Mouse (Mus musculus) kidney, postnatal 25 days (tissue): ENCODE measurements at regions not wholly inside any gene's neighbourhood (a gene's known extent, or its start where the extent isn't known, plus 50 kb on each side); places are given as distances from the start of the nearest gene placed in this dataset.
A peak's percentile ranks its signal among the peaks of the same experiment; 100 is the strongest.
"Not testable (repeated sequence)": the region's sequence is repeated elsewhere in the genome, so short reads cannot be mapped to it uniquely, and the experiment has no call there.

Experiments used
- DNase-seq, 2 experiments: peaks; one replicate each; pipeline ENCODE4 v3.0.0; 2021; ENCODE audit warnings: mixed read lengths in 2 of 2

DNA sequence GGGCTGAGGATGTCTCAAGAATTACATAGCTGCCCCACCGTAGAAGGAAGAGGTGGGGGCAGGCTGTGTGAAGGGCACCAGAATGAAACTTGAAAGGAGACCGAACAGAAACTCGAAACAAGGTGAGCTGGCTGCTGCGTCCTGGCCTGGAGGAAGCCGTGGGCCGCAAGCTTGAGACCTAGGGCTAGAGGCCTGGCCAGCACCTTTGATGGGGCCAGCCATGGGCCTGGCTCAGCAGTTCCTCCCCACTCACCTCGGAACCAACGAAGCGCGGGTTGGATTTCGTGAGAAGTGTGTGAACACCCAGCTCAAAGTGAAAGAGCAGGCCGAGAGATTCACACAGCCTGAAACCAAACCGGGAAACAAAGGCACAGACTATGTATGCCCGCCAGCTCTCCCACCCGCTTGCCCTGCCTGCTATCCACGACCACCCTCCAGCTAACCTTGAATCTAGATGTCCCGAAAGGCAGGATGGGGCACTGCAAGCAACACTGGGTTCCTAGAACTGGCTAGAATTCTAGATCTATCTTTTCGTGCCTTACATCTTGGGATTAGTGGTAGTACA is 306.3 kb upstream of the 3110018I06Rik start:
- no peak for DNase-seq

DNA sequence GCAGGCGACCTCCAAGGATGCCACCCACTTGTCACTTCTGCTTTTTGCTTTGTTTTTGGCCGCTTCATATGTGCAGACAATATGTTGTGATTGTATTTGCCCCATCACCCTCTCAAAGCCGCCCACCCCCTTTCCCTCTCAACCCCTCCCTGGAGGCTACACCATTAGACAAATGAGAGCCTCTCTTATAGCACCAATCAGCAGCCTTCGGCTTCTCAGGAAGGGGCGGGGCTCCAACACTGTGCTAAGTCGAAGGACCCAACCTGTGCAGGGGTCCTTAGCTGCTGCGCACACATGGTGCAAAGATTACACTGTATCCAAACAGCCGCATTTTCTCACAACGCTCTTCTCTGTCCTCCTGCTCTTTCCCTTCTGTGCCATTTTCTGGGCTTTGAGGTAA is 305.1 kb upstream of the 3110018I06Rik start:
- DNase-seq: no peak

DNA sequence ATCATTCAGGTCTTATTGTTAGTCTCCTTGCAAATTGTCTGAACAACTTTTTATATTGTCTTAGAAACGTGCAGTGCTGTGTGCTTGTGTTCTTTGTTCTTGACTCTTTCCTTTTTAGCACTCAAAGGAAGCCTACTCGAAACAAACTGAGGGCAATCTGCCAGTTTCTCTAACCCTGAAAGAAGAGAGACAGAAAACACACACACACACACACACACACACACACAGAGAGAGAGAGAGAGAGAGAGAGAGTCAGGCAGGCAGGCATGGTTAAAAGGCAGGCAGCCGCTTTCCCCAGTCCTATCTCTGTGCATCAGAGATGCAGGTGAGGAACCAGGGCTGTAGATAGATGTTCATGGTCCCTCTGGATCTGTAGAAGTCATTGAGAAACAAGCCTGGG is 304.0 kb upstream of the 3110018I06Rik start:
- DNase-seq: no peak

DNA sequence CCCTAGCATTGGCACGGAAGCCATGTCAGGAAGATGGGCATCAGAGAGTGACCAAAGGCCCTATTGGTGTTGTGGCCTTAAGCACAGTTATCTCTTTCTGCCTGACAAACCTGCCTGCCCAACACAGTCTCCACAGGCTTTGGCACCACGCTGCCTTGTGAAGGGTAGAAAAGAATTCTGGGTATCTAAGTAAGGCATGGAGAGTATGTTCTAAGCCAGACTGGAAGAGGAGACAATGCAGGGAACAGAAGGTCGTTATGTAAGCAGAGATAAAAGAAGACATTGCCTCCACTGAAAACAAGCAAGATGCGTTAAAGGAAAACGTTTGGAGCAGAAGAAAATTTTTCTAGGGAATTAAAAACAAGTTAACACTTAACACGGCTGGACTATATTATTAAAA is 302.1 kb upstream of the 3110018I06Rik start:
- no peak for DNase-seq

DNA sequence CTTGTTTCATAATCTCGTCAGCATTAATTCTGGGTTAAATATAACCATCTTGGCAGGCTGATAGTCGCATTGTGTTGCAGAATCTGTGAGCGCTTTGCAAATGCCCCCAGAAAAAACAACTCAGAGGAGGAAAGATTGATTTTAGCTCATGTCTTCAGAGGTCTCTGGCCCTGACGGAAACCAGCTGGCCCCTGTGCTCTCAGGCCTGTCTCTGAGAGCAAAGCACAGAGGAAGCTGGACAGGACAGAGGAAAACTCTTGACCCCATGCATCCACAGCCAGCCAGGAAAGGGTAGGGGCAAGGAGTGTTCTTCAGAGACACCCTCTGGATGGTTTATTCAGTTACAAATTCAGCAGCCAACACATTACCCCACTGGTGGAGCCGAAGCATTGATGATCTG is 300.4 kb upstream of the 3110018I06Rik start:
- DNase-seq: no peak

DNA sequence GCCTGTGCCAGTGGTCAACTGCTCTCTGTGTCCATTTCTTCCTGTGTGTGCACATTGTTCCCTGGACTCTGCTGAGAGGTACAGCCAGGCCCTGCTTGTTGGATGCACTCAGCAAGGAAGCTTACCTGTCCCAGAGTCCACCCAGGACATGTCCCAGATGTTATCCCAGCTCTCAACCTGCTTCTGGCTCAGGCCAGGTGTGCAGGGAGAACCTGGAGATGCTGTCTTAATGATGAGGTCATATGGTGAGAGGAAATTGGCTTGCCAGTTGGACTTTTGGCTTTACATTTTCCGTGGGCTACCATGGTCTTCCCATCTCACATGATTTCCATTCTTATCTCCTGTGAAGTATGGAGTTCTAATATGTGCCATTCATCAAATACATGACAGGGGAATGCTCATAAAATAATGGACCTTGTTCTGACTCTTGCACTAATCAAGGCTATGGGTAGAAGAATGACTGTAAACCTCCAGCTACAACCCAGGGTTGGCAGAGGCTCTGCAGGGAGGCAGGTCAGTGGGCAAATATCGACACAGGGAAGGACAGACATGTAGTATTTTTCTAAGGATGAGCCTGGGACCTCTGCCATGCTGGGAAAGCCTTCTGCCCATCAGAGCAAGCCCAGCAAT is 289.9 kb upstream of the 3110018I06Rik start:
- DNase-seq: no peak

DNA sequence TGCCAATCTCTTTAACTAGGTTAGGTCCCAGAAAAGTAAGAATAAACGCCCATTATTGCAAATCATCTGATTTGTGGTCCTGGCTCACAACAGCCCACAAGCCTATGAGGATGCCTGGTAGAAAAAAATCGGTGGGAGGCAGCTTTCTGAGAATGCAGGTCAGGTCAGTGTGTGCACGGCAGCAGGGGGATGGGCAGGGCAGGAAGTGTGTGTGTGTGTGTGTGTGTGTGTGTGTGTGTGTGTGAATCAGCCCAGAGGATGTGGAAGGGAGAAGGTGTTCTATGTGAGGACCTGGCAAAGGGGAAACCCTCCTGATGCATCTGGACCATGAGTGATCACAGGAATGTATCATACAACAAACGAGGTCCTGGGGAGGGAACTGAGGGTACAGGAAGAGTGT is 287.5 kb upstream of the 3110018I06Rik start:
- peak in 1 of 2 experiments; percentile 3 for DNase-seq

DNA sequence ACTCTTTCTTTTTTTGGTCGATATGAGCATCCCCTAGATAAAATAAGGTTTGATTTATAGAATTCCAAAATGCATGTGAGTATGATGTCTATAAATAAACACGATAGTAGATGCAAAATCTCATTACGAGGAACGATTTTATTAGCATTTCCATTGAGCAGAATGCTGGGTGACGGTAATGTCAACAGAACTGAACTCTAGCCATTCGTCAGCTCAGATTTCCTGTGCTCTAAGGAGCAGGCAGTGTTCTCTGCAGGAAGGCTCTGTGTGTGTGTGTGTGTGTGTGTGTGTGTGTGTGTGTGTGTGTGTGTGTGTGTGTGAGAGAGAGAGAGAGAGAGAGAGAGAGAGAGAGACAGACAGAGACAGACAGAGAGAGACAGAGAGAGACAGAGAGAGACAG is 279.6 kb upstream of the 3110018I06Rik start:
- DNase-seq: not testable (repeated sequence)

DNA sequence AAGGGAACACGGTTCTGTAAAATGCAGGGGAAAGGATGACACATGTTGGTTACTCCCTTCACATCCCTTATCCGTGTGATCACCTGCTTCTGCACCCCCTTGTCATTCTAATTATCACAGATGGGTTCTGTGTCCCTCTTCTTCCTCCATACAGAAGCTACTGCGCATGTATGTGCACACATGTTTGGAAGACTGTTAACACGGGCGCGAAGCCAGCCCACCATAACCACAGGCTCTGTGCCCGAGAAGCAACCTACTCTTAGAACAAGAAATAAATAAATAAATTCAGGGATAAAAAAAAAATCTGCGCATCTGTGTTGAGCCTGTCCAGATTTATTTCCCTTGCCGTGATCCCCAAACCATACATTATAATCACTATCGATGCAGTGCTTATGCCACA is 275.6 kb upstream of the 3110018I06Rik start:
- no peak for DNase-seq

DNA sequence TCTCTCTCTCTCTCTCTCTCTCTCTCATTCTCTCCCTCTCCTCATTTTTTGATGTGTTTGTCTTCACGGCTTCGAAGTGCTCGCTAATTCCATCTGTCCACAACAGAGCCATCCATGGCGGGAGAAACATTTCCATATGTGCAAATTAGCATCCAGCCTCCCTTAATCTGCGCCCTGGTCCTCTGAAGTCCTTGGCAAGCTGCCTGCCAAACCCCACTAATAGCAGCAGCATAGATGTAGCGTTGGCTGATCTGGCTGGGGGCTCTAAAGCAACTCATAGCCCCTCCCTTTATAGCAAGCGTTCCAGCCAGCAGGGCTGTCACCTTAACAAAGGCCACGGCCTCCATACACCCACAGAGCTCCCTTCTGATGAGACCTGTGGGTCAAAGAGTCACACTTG is 272.3 kb upstream of the 3110018I06Rik start:
- no peak for DNase-seq

DNA sequence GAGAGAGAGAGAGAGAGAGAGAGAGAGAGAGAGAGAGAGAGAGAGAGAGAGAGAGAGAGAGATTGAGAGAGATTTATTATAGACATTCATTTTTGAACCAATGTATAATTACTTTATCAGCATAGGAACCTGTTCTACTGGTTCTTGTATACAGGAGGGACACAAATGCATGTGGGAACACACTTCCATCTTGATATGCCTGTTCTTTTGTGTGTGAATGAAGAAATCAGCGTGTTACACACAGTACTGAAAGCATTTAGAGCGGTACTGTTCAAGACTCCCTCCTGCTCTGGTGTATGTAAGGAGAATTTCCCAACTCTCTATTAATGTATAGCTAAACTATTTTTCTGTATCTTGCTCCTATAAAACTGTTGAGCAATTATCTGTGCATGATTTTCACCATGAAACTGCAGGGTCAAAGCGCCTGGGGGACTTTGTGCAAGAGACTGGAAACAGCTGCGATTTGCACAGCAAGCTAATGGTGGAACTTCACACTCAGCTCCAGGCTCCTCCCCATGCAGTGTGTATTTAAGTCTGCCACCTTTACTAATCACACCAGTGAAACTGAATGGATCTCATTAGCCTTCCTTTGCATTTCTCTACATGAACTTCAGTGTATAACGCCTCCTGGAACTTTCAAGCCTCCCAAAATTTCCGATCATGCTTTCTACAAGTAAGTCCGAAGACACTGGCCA is 267.0 kb upstream of the 3110018I06Rik start:
- no peak for DNase-seq

DNA sequence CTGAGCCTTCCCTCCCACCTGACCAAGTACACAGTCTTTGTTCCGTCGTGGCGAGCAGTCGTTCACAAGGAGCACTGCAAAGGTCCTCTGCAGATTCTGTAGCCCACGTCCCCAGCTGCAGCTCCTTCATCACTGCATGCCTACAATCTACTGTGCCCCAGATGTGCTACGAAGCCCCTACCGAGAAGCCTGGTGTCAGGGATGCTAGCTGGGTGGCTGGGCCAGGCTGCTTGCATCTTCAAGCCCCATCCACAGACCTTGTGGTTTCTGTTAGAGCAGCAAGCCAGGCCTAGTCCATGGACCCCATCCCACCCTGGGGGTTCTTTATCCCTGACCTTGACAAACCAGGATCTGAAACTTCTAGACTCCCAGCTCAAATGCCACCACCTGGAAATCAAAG is 266.3 kb upstream of the 3110018I06Rik start:
- DNase-seq: no peak

DNA sequence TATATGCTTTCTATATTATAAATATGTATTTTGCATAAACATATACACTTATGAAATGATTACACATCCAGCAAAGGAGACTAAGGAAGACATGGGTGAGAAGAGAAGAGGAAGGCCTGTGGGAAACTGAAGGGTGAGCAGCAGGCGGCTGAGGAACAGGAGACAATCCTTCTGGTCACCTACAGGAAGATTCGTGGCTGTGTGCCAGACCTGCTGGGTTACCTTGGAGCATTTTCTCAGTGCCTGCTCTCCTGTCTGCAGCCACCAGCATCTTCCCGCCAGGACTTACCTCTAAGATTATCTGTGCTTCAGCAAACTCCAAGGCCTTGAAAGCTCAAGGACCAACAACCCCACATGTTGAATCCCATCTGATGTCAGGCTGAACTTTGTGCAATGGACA is 258.3 kb upstream of the 3110018I06Rik start:
- no peak for DNase-seq

DNA sequence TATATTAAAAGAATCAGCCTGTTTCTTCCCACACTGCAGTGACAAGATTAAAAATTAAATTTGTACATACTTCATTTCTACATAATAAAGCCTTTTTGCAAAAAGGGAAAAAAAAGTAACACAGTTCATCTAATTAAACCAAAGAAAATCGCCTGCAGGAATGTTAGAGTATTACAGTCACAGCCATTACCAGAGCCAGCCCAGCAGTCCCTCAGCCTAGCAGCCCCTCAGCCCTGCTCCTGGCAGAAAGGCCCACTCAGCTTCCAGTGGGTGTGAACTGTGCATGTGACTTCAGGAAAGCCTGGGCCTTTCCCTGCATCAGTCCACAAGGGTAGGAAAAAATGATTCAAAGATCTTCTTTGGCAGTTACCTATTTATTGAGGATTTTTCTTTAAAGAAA is 256.8 kb upstream of the 3110018I06Rik start:
- no peak for DNase-seq

DNA sequence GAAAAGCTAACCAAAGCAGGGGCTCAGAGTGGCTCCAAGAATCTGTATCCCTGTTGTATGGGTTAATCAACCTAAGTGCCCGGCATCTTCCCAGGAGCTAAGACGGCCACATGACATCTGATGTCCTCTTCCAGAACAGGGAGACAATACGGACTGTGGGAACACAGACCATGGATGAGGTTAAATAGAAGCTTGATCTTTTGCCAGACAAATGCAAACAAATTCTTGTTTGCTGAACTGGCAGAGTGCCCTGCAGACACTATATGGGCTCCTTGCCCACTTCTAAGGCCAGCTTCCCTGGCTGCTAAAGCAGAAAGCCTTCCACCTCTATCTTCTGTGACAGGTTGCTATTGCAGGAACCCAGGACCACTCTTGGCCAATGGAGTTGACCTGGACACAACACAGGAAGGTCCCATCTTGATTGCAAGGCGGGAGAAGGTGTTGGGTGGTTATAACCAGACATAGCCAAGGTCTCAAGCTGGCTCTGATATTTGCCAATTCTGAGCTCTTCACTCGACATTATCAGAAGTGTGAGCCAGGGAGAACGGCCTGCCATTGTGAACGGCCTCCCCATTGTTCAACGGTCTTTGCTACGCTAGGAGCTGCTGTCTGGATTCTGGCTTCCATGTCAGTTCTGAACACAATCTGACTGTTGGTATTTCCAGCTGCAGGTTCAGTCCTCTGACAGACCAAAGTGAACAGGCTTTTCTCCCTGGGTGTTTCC is 237.5 kb upstream of the 3110018I06Rik start:
- no peak for DNase-seq

DNA sequence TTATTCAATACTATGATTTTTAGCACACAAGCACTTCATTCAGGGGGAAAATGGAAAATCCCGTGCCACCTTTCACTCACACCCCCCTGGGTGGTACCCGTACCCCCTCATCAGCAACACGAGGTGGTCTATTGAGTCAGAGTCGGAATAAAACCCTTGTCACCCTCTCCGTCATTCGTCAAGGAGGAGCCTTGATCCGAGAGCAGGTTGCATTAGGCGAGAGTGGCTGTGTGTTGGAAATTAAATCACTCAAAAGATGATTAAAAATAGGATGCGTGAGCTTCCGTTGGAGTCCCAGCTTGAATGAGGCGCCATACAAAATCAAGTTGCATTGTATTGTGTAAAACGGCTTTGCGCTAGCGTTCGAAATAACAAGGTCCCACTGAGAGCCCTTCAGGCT is 236.5 kb upstream of the 3110018I06Rik start:
- no peak for DNase-seq

DNA sequence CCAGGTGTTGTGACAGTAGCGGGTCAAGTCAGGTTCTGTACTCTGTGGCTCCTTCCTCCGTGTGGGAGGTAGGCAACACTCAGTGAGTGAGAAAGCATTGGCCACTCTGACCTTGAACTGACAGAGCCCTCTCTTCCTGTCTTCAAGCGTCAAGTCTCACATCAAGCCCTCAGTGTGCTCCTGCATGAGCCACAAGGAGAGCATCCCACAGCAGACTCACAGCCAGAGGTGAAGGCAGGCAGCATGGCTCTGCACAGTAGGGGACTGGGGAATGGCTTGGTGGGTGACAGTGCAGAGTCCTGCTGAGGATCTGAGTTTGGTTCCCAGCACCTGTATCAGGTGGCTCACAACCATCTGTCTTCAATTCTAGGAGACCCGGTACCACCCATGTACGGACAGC is 226.4 kb upstream of the 3110018I06Rik start:
- no peak for DNase-seq

DNA sequence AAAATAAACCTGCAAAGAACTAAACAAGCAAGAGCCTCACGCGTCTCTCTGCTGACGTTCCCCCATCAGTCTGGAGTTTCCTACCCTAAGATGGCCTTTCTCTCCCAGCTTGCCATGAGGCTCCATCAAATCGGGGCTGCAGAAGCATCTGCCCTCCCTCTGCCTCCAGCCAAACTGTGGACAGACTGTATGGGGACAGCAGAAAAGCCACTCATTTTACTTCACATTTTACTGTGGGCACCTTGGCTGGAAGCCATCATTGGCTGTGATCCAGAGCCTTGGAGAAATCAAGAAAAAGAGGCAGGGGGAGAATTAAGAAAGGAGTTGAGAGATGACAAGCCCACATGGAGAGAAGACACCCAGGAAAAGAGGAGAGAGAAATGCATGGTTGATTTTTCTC is 225.9 kb upstream of the 3110018I06Rik start:
- DNase-seq: no peak

DNA sequence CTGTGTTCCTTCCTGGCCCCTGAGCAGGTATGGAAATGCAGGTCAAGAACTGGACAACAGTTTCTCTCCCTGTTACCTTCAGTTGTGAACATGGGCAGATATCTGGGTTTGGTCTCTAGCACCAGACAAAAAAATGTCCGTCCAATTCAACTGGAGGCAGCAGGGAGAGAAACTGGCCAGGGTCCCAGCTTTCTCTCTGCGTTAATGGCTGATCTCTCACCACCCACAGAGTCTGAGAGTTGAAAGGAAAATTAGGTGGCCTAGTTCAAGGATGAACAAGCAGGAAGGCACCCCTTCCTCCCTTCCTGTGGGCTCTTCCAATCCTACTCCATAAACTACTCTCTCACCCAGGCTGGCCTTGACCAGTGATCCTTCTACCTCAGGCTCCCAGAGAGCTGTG is 221.7 kb upstream of the 3110018I06Rik start:
- DNase-seq: no peak

DNA sequence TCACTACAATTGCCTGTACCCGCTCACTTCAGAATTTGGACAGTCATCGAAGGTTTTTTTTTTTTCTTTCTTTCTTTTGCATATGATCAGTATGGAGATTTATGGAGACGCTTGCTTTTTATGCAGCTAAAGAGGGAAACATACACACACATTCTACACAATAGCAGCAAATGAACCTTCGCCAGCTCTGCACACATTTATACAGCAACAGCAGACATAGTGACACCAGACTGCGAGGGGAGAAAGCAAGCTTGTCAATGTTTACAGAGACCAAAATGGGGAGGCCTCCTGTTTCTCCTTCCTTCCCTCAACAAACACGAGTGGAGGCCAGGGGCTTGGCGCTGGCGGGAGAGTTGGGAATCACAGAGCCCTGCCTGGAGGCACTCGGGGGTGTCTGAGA is 202.8 kb upstream of the 3110018I06Rik start:
- DNase-seq: no peak

DNA sequence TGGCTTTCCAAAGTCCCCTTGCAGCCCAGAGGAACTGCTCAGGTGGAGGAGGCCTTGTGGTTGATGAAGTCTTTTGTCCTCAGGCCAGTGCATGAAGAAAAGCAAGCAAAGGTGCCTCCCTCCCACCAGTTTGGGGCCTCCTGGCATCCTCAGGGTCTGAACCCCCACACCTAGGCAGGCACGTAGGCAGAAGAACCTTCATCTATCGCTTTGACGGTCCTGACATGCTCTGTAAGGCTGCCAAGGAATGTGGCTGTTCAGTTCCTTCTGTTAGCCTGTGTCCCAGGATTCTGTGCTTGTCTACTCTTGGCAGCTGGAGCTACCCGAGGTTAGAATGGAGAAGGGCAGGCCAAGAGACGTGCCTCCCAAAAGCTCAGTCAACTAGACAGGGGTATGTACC is 197.1 kb upstream of the 3110018I06Rik start:
- no peak for DNase-seq

DNA sequence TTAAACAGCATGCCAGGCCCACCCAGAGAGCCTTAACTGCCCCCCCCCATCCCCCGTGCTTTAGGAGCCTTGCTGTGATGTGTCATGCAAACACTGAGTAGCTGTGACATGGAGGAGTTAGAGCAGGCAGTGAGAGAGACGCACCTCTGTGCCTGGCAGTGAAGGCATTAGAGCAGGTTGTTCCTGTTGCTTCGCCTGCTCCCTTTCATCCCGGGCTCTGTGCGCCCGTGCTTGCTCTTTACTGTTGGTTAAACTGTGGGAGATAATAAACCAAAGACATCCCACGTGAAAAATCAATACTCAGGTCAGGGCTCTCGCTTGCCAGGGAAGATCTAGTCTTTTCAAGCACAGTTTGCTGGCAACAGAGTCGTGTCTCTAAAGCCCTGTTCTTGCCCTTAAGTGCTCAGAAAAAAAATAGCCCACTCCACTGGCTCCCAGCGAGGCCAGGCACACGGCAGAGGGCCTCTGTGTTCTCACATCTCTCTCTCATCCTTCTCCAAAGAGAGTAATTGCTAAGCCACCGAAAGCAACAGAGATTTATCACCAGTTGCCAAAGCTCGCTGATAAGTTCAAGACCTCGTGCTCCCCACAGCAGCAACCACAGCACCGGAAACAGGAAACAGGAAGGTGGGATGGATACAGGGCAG is 181.2 kb upstream of the 3110018I06Rik start:
- no peak for DNase-seq

DNA sequence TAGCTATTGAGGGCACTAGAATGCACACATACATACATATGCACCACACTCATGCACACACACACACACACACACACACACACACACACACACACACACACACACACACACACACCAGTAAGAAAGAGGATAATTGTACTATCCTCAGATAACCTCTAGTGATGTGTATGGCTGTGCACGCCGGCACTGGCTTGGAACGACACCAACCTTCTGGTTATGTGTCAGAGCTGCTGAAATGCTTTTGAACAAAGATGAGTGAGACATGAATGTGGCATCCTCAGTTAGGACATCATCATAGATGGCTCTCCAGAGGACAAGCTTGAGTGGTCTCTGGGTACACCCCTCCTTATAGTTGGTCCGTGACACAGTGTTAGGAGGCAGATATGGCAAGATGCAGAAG is 173.0 kb upstream of the 3110018I06Rik start:
- DNase-seq: no peak
